Mouse (Mus musculus) liver, embryonic 18 days (tissue): ENCODE results near the gene Dmd. TPM values are rescaled to one million over a fixed set of nuclear protein-coding genes. Genes with fewer than 3 reads are reported as not detected.

Experiments used
- polyA plus RNA-seq: library from polyadenylated mRNA; depleted of rRNA; stranded (reverse); fragments of >200 nt; gene quantifications from 2 replicates; pipeline ENCODE4 v1.2.3, GENCODE M21; 2012; rRNA removed

The Dmd gene
- 7.5 and 8.2 TPM in 2 replicates for polyA plus RNA-seq

DNA sequence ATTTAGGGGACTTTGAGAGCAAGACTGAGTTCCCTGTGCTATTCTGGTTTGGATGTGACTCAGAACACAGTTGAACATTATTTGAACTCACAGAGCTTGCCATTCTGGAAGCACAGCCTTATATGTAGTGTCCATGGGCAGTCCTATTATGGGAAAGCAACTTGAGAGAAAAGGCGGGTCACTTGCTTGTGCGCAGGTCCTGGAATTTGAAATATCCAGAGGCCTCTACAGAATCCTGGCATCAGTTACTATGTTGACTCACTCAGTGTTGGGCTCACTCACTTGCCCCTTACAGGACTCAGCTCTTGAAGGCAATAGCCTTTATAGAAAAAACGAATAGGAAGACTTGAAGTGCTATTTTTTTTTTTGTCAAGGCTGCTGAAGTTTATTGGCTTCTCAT lies at the start of gene Dmd:
TSS of gene Dmd (plus strand) at position 241 of the 400 bp plus-strand sequence.

DNA sequence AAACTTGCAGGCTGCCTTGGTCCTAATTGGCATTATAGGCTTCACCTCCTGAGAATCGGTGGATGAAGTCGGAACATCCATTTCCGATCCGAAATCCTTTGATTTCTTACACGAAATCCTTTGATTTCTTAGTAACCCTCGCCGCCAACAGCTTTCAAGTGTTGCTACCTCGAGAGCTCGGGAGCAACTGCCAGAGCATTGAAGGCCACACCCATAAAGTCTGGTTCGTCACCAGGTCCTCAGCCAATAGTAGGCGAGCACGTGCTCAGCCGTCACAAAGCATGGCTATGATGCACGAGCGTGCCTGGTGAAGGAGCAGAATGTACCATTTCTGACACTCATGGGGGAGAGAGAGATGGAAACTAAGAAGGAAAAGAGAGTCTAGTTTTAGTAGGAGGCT lies 538.9 kb downstream of the Dmd start, which contains the start of gene Tsga8:
TSS of gene Tsga8 (minus strand) at position 327 of the 400 bp plus-strand sequence.

DNA sequence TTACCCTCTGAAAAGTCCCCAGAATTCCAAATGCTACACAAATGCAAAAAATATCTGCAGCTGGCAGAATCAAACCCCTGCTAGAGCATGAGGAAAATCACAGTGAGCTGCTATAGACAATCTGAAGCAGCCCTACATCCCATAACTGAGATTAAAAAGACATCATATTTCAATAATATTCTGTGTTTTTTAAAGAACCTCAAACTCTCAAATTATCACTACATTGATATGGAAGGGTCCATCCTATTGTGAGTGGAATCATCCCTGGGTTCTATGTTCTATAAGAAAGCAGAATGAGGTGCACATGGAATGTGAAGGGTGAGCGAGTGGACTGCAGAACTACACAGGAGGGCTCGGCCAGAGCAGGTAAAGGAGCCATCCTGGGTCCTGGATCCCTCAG lies 2300.7 kb downstream of the Dmd start, which contains the start of gene Fthl17a:
TSS of gene Fthl17a (plus strand) at position 301 of the 400 bp plus-strand sequence.

